Mouse (Mus musculus) layer of hippocampus, postnatal 25 days (tissue): Measurements from ENCODE around the gene Dmwd. TPM values are rescaled to one million over a fixed set of nuclear protein-coding genes. Genes with fewer than 3 reads are reported as not detected.

ENCODE experiments used
- DNase-seq, 2 experiments: peaks; one replicate each; pipeline ENCODE4 v3.0.0; 2022; ENCODE audit warnings: mixed read lengths in 2 of 2, low spot score in 1 of 2; ENCODE audit errors: extremely low spot score in 1 of 2
- microRNA-seq, 2 experiments: library from miRNA; unstranded; fragments of <30 nt; microRNA quantifications; one replicate each; pipeline ENCODE4 v1.2.0; 2021
- total RNA-seq, 2 experiments: library from RNA; stranded (reverse); gene quantifications; 2 replicates each; pipeline ENCODE4 v1.2.3; 2021

Gene Dmwd
- total RNA-seq, 2 experiments from 2014 or later, result 151 to 152 TPM

DNA sequence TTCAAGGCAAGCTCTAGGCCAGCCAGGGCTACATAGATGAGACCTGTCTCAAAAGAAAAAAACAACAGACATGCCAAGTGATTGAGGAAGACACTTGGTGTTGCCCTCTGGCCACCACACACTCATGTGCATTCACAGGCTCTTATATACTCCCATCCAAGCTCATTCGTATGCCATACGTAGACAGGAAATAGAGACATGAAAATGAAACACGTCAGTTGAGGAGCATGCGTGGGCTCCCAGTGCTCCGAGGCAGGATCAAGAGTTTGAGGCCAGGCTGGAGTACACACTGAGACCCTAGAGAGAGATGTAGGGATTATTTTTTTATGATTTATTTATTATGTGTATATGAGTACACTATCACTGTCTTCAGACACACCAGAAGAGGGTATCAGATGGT lies 53.4 kb downstream of the Dmwd start:
- DNase-seq, result no peak

DNA sequence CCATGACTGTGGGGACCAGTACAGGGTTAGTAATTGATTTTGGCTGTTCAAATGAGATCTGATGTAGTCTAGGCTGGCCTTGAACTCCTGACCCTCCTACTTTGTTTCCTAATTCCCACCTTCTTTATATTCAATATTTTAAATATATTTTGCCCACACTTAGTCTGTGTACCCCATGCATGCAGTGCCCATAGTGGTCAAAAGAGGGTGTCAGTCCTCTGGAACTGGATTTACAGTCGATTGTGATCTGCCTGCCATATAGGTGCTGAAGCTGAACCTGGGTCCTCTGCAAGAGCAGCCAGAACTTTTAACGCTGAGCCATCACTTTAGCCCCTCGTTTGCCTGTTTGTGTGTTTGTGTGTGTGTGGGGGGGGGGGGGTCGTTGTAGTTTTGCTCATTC lies 54.6 kb downstream of the Dmwd start:
- no peak for DNase-seq

DNA sequence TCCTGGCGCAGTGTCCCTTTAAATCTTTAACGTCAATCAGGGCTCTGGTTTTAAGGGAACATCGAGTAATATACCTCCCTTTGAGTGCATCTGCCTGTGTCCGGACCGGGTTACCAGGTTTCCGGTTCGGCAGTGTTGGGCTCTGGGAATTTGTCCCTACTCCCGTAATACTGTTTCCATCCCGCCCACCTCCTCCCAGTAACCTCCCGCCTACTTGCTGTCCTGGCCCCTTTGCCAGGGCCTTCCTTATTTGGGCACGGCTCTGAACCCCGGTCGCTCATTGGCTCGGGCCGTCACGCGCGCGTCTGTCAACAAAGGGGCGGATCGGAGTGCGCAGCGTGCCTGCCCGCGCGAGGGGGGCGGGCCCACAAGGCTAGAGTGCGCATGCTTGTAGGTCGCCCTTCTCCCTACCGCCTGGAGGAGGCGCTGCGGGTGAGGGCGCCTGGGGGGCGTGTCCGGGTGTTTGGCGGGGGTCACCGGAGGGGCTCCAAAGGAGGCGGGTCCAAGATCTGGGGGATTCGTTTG lies 55.4 kb downstream of the Dmwd start:
- DNase-seq, result peak; percentile 87 to 94

Small RNA genes within 50 kb of the gene (microRNA-seq; reads per million reads assigned to microRNA genes)
- gene Mir3100, result 2.9 to 3.2 reads per million in 2 experiments

Other genes with a start within 250 kb of the Dmwd start
- gene Mill2, start 236.3 kb upstream of the Dmwd start, total RNA-seq, result 1 to 10 TPM; 1.9 to 2.2 TPM
- gene Pglyrp1, start 204.9 kb upstream of the Dmwd start, total RNA-seq, result 10 to 100 TPM in 1 of 2 experiments, 1 to 10 TPM in 1; 8.6 to 17.9 TPM
- gene Ccdc61, start 165.8 kb upstream of the Dmwd start, total RNA-seq, result 10 to 100 TPM in 1 of 2 experiments, 1 to 10 TPM in 1; 9.5 to 13.5 TPM
- gene Nova2, start 150.3 kb upstream of the Dmwd start, total RNA-seq, result 10 to 100 TPM; 69.2 to 93.3 TPM
- under 1 TPM; 0.17 to 0.70 TPM for gene Nanos2, start 88.8 kb upstream of the Dmwd start, total RNA-seq
- gene Mypop, start 85.0 kb upstream of the Dmwd start, total RNA-seq, result 10 to 100 TPM; 44.9 to 48.3 TPM
- gene Irf2bp1, start 72.2 kb upstream of the Dmwd start, total RNA-seq, result 10 to 100 TPM; 51.7 to 53.5 TPM
- not detected for gene Foxa3, start 52.7 kb upstream of the Dmwd start, total RNA-seq
- gene Sympk, start 51.9 kb upstream of the Dmwd start, total RNA-seq, result 100 to 1,000 TPM; 111 to 113 TPM
- under 1 TPM in 1 of 2 experiments, not detected in 1; 0.10 TPM for gene Rsph6a, start 21.5 kb upstream of the Dmwd start, total RNA-seq
- 10 to 100 TPM; 26.7 to 39.3 TPM for gene Dmpk, start 7.6 kb downstream of the Dmwd start, total RNA-seq
- 1 to 10 TPM; 1.8 to 2.6 TPM for gene Six5, start 18.4 kb downstream of the Dmwd start, total RNA-seq
- under 1 TPM; 0.42 to 0.49 TPM for gene Gm4969, start 42.1 kb downstream of the Dmwd start, total RNA-seq
- gene Fbxo46, start 43.6 kb downstream of the Dmwd start, total RNA-seq, result 10 to 100 TPM; 13.2 to 14.2 TPM
- 10 to 100 TPM; 17.9 to 19.7 TPM for gene Qpctl, start 73.1 kb downstream of the Dmwd start, total RNA-seq
- gene Snrpd2, start 73.5 kb downstream of the Dmwd start, total RNA-seq, result 10 to 100 TPM; 72.4 to 84.8 TPM
- gene Gipr, start 89.9 kb downstream of the Dmwd start, total RNA-seq, result under 1 TPM; 0.37 to 0.77 TPM
- 100 to 1,000 TPM; 157 to 164 TPM for gene Eml2, start 100.2 kb downstream of the Dmwd start, total RNA-seq
- 1 to 10 TPM; 2.2 to 2.5 TPM for gene Gpr4, start 136.3 kb downstream of the Dmwd start, total RNA-seq
- gene Opa3, start 152.1 kb downstream of the Dmwd start, total RNA-seq, result 10 to 100 TPM; 36.5 to 41.5 TPM
- 10 to 100 TPM; 15.2 to 16.3 TPM for gene Vasp, start 195.6 kb downstream of the Dmwd start, total RNA-seq
- not detected for gene Ppm1n, start 203.8 kb downstream of the Dmwd start, total RNA-seq
- 10 to 100 TPM; 85.9 to 96.3 TPM for gene Rtn2, start 206.4 kb downstream of the Dmwd start, total RNA-seq
- 1 to 10 TPM; 5.2 to 9.8 TPM for gene Fosb, start 233.8 kb downstream of the Dmwd start, total RNA-seq